Comparison of ENCODE assay signal across 27 mouse cellular contexts in genomic region chr12:58536381-58536992, GRCm38 (mm10).
DNase-seq lines count a peak whose midpoint lies in the region; ATAC-seq and TF ChIP-seq lines count a peak whose summit lies in the region.
"Had no signal": no experiment of that assay in that cellular context is flagged by ENCODE, and none has a peak within 500 bp of the region (broad histone marks: within the 10 kb centered on the region; RNA-seq: fewer than 3 reads in every experiment).

No protein-coding gene starts in this region.

- H3K4me2 ChIP-seq in forebrain, embryonic 12.5 days, result no peak overlapping the region
- no peak overlapping the region for H3K4me2 ChIP-seq in forebrain, postnatal 0 days (ENCODE audit: low read depth)
- H3K4me2 ChIP-seq in midbrain, embryonic 11.5 days, result no peak overlapping the region
- H3K4me2 ChIP-seq in midbrain, embryonic 16.5 days (ENCODE audit: low read length), result no peak overlapping the region
- no peak overlapping the region for H3K4me2 ChIP-seq in hindbrain, embryonic 16.5 days (ENCODE audit: low read length)
- H3K4me2 ChIP-seq: embryonic facial prominence, embryonic 13.5 days; kidney, embryonic 15.5 days; limb, embryonic 15.5 days; liver, embryonic 15.5 days had no signal

- WGBS in forebrain, embryonic 12.5 days, result 60% methylated on average over 7 of the region's 7 CpGs
- 39% methylated on average over 7 of the region's 7 CpGs for whole genome bisulfite sequencing in forebrain, postnatal 0 days
- 87% methylated on average over 7 of the region's 7 CpGs for WGBS in midbrain, embryonic 11.5 days
- WGBS in midbrain, embryonic 16.5 days, result 74% methylated on average over 7 of the region's 7 CpGs
- 47% methylated on average over 7 of the region's 7 CpGs for WGBS in hindbrain, embryonic 16.5 days

- no peak overlapping the region for H3K4me3 ChIP-seq in forebrain, embryonic 12.5 days (replicated peaks)
- no peak overlapping the region for H3K4me3 ChIP-seq in forebrain, postnatal 0 days (ENCODE audit: low read depth, low read length)
- H3K4me3 ChIP-seq in midbrain, embryonic 11.5 days (ENCODE audit: low read depth, low read length), result no peak overlapping the region
- no peak overlapping the region for H3K4me3 ChIP-seq in midbrain, embryonic 16.5 days (ENCODE audit: low read depth, low read length)
- H3K4me3 ChIP-seq in hindbrain, embryonic 16.5 days (ENCODE audit: low read length), result no peak overlapping the region
- H3K4me3 ChIP-seq: embryonic facial prominence, embryonic 13.5 days; erythroblast, embryonic 14.5 days; heart, embryonic 10.5 days; kidney, embryonic 15.5 days; limb, embryonic 15.5 days; liver, embryonic 15.5 days; midbrain, embryonic 10.5 days; myocyte had no signal

- no peaks in the 10 kb centered on the region for H3K27me3 ChIP-seq in forebrain, embryonic 12.5 days
- H3K27me3 ChIP-seq in forebrain, postnatal 0 days (ENCODE audit: insufficient read depth, low read length), result no peaks in the 10 kb centered on the region
- no peaks in the 10 kb centered on the region for H3K27me3 ChIP-seq in midbrain, embryonic 11.5 days (ENCODE audit: control insufficient read depth, insufficient read depth, low read length)
- no peaks in the 10 kb centered on the region for H3K27me3 ChIP-seq in midbrain, embryonic 16.5 days (ENCODE audit: control insufficient read depth, insufficient read depth, low read depth, low read length)
- H3K27me3 ChIP-seq in hindbrain, embryonic 16.5 days (replicated peaks; ENCODE audit: control insufficient read depth, insufficient read depth, low read length), result no peaks in the 10 kb centered on the region
- H3K27me3 ChIP-seq: embryonic facial prominence, embryonic 13.5 days; kidney, embryonic 15.5 days; limb, embryonic 15.5 days; liver, embryonic 15.5 days had no signal

- intact Hi-C loops in left cerebral cortex, postnatal 4 days (cut with DNase I), result no loop called here
- intact Hi-C loops in left cerebral cortex, postnatal 14 days (cut with DNase I), result no loop called here

- no peaks in the 10 kb centered on the region for H3K9me3 ChIP-seq in forebrain, embryonic 12.5 days
- no peaks in the 10 kb centered on the region for H3K9me3 ChIP-seq in forebrain, postnatal 0 days (ENCODE audit: low read length)
- H3K9me3 ChIP-seq in midbrain, embryonic 11.5 days (ENCODE audit: control insufficient read depth, low read length), result no peaks in the 10 kb centered on the region
- H3K9me3 ChIP-seq in midbrain, embryonic 16.5 days (replicated peaks; ENCODE audit: control insufficient read depth, low read length, poor library complexity, severe bottlenecking), result no peaks in the 10 kb centered on the region
- no peaks in the 10 kb centered on the region for H3K9me3 ChIP-seq in hindbrain, embryonic 16.5 days (ENCODE audit: control insufficient read depth, low read length)
- H3K9me3 ChIP-seq: embryonic facial prominence, embryonic 13.5 days; heart, embryonic 10.5 days; kidney, embryonic 15.5 days; limb, embryonic 15.5 days; liver, embryonic 15.5 days; midbrain, embryonic 10.5 days had no signal

- no peaks in the 10 kb centered on the region for H3K4me1 ChIP-seq in forebrain, embryonic 12.5 days
- H3K4me1 ChIP-seq in forebrain, postnatal 0 days (ENCODE audit: insufficient read depth), result no peaks in the 10 kb centered on the region
- no peaks in the 10 kb centered on the region for H3K4me1 ChIP-seq in midbrain, embryonic 11.5 days (ENCODE audit: control insufficient read depth, insufficient read depth, low read length)
- no peaks in the 10 kb centered on the region for H3K4me1 ChIP-seq in midbrain, embryonic 16.5 days (ENCODE audit: control insufficient read depth, insufficient read depth, low read length)
- no peaks in the 10 kb centered on the region for H3K4me1 ChIP-seq in hindbrain, embryonic 16.5 days (ENCODE audit: control insufficient read depth, insufficient read depth, low read depth, low read length)
- H3K4me1 ChIP-seq: embryonic facial prominence, embryonic 13.5 days; kidney, embryonic 15.5 days; liver, embryonic 15.5 days; midbrain, embryonic 10.5 days had no signal

- ATAC-seq in forebrain, embryonic 12.5 days (ENCODE audit: low FRiP score), result peak; percentile 53; the same call in 1 of the 2 replicates
- ATAC-seq in forebrain, postnatal 0 days, result no peak
- no peak for ATAC-seq in midbrain, embryonic 11.5 days (ENCODE audit: low FRiP score)
- no peak for ATAC-seq in midbrain, embryonic 16.5 days
- ATAC-seq in hindbrain, embryonic 16.5 days, result peak; percentile 71

- no peaks in the 10 kb centered on the region for H3K36me3 ChIP-seq in forebrain, embryonic 12.5 days (replicated peaks)
- no peaks in the 10 kb centered on the region for H3K36me3 ChIP-seq in forebrain, postnatal 0 days (ENCODE audit: insufficient read depth)
- H3K36me3 ChIP-seq in midbrain, embryonic 11.5 days (ENCODE audit: control insufficient read depth, insufficient read depth, low read length), result no peaks in the 10 kb centered on the region
- no peaks in the 10 kb centered on the region for H3K36me3 ChIP-seq in midbrain, embryonic 16.5 days (ENCODE audit: control insufficient read depth, insufficient read depth, low read length)
- H3K36me3 ChIP-seq in hindbrain, embryonic 16.5 days (ENCODE audit: control insufficient read depth, insufficient read depth, low read length), result no peaks in the 10 kb centered on the region
- H3K36me3 ChIP-seq: embryonic facial prominence, embryonic 13.5 days; heart, embryonic 10.5 days; kidney, embryonic 15.5 days; limb, embryonic 15.5 days; liver, embryonic 15.5 days; midbrain, embryonic 10.5 days had no signal

- H3K27ac ChIP-seq in forebrain, embryonic 12.5 days, result no peak overlapping the region
- no peak overlapping the region for H3K27ac ChIP-seq in forebrain, postnatal 0 days (ENCODE audit: low read depth, low read length)
- H3K27ac ChIP-seq in midbrain, embryonic 11.5 days (ENCODE audit: low read depth, low read length), result no peak overlapping the region
- H3K27ac ChIP-seq in midbrain, embryonic 16.5 days (ENCODE audit: low read length), result no peak overlapping the region
- H3K27ac ChIP-seq in hindbrain, embryonic 16.5 days (ENCODE audit: low read depth, low read length), result no peak overlapping the region
- H3K27ac ChIP-seq: embryonic facial prominence, embryonic 13.5 days; heart, embryonic 10.5 days; kidney, embryonic 15.5 days; limb, embryonic 15.5 days; liver, embryonic 15.5 days; midbrain, embryonic 10.5 days had no signal

- no peak overlapping the region for H3K9ac ChIP-seq in forebrain, embryonic 12.5 days
- H3K9ac ChIP-seq in forebrain, postnatal 0 days, result no peak overlapping the region
- no peak overlapping the region for H3K9ac ChIP-seq in midbrain, embryonic 11.5 days (ENCODE audit: low read length)
- no peak overlapping the region for H3K9ac ChIP-seq in midbrain, embryonic 16.5 days (ENCODE audit: low read depth, low read length)
- no peak overlapping the region for H3K9ac ChIP-seq in hindbrain, embryonic 16.5 days (ENCODE audit: low read depth, low read length)
- H3K9ac ChIP-seq: embryonic facial prominence, embryonic 13.5 days; kidney, embryonic 15.5 days; limb, embryonic 15.5 days; liver, embryonic 15.5 days had no signal

- no peak for DNase-seq in forebrain, postnatal 0 days
- peak; percentile 23 for DNase-seq in midbrain, embryonic 11.5 days (ENCODE audit: low spot score, missing footprints)
- peak; percentile 74 for DNase-seq in brain, embryonic 14.5 days (ENCODE audit: low read depth)
- DNase-seq in left cerebral cortex, postnatal 4 days, result no peak
- no peak for DNase-seq in left cerebral cortex, postnatal 14 days (ENCODE audit: low spot score in 2 of 2)
- DNase-seq: adrenal gland, postnatal 14 days; cerebellum, adult 8-10 months; cerebellum, postnatal 36 days; embryo, embryonic 11 days; gastrocnemius, postnatal 10 days; kidney, adult 11 months; kidney, postnatal 36 days; layer of hippocampus, postnatal 36 days; right cerebral cortex, adult 18-20 months; thymus, adult 18-20 months; thymus, postnatal 4 days had no signal

- no peak for TF ChIP-seq CTCF in forebrain, postnatal 0 days (IDR thresholded peaks at IDR 0.05; ENCODE audit: low read depth)
- no peak for TF ChIP-seq CTCF in brain, embryonic 14.5 days (IDR thresholded peaks at IDR 0.05; ENCODE audit: borderline replicate concordance, extremely low read depth, insufficient read depth, insufficient read length)

- no peak for TF ChIP-seq POLR2A in brain, embryonic 14.5 days (IDR thresholded peaks at IDR 0.05; ENCODE audit: borderline replicate concordance, extremely low read depth, insufficient read depth, insufficient read length, poor library complexity, severe bottlenecking)

Comparison
In these comparisons a context has a peak if more than half of its experiments do, and no peak if none do; other contexts are left out.
1. ATAC-seq: peak in forebrain, embryonic 12.5 days (single experiment) and hindbrain, embryonic 16.5 days (single experiment); none in forebrain, postnatal 0 days (single experiment), midbrain, embryonic 11.5 days (single experiment) and midbrain, embryonic 16.5 days (single experiment).
2. DNase-seq: peak in midbrain, embryonic 11.5 days (single experiment) and brain, embryonic 14.5 days (single experiment); none in forebrain, postnatal 0 days (single experiment), left cerebral cortex, postnatal 4 days (single experiment) and left cerebral cortex, postnatal 14 days (0 of 2).